Mouse (Mus musculus) gastrocnemius, postnatal 36 days (tissue): Measurements from ENCODE around the gene Ppp6c. TPM values are rescaled to one million over a fixed set of nuclear protein-coding genes. Genes with fewer than 3 reads are reported as not detected.
"Not testable (repeated sequence)": the region's sequence is repeated elsewhere in the genome, so short reads cannot be mapped to it uniquely, and the experiment has no call there.

ENCODE experiments used
- DNase-seq, 2 experiments: peaks; one replicate each; pipeline ENCODE4 v3.0.0; 2022
- intact Hi-C: fragments of 180-260 bp; cut with DNase I; formaldehyde crosslinking; loops from one replicate; pipeline ENCODE4 v1.15.1; 2025
- long read RNA-seq, 2 experiments: library from polyadenylated mRNA; stranded (forward); transcript quantifications; one replicate each; pipeline ENCODE4 v2.0.0; 2021
- total RNA-seq, 2 experiments: library from RNA; stranded (reverse); gene quantifications; 2 replicates each; pipeline ENCODE4 v1.2.3; 2021

The Ppp6c gene
- total RNA-seq = 10 to 100 TPM; 51.8 to 55.5 TPM
- long read RNA-seq, experiment 1, full-length matches to known transcripts = 41 of 45 reads
- long read RNA-seq, experiment 1, partial matches to known transcripts = 1 of 45 reads
- long read RNA-seq, experiment 1, other reads (novel, unspliced or antisense) = 3 of 45 reads
- long read RNA-seq, experiment 2, full-length matches to known transcripts = 49 of 53 reads
- long read RNA-seq, experiment 2, partial matches to known transcripts = 0 of 53 reads
- long read RNA-seq, experiment 2, other reads (novel, unspliced or antisense) = 4 of 53 reads

GRCm38 (mm10) chr2:39226019-39226640, at the start of gene Ppp6c:
TSS of gene Ppp6c (minus strand) at chr2:39226451.
- intact Hi-C loops = no loop called here
- peak; percentile 82 to 85 for DNase-seq

GRCm38 (mm10) chr2:39268357-39268756, 42.1 kb upstream of the Ppp6c start:
- no peak for DNase-seq
- intact Hi-C loops = no loop called here

- intact Hi-C loops, DNase-seq: not testable (repeated sequence)
Observed at GRCm38 (mm10) chr2:39252275-39252674, 26.0 kb upstream of the Ppp6c start.

GRCm38 (mm10) chr2:39246862-39247261, 20.6 kb upstream of the Ppp6c start:
- DNase-seq, intact Hi-C loops: not testable (repeated sequence)

- no peak for DNase-seq
- intact Hi-C loops = no loop called here
Observed at GRCm38 (mm10) chr2:39226731-39227130, 480 bp upstream of the Ppp6c start.

GRCm38 (mm10) chr2:39225331-39226018, 776 bp downstream of the Ppp6c start:
- DNase-seq = peak in 1 of 2 experiments; percentile 10
- intact Hi-C loops = not testable (repeated sequence)

- intact Hi-C loops = no loop called here
- DNase-seq = no peak
Observed at GRCm38 (mm10) chr2:39224621-39225020, 1.6 kb downstream of the Ppp6c start.

GRCm38 (mm10) chr2:39220010-39220409, 6.2 kb downstream of the Ppp6c start:
- no peak for DNase-seq
- intact Hi-C loops = no loop called here

- intact Hi-C loops = no loop called here
- DNase-seq = no peak
Observed at GRCm38 (mm10) chr2:39219034-39219433, 7.2 kb downstream of the Ppp6c start.

GRCm38 (mm10) chr2:39217150-39217549, 9.1 kb downstream of the Ppp6c start:
- intact Hi-C loops = no loop called here

GRCm38 (mm10) chr2:39210738-39211137, 15.5 kb downstream of the Ppp6c start:
- no peak for DNase-seq
- intact Hi-C loops = no loop called here

More at GRCm38 (mm10) chr2:39217150-39217549, 9.1 kb downstream of the Ppp6c start:
- no peak for DNase-seq

- no peak for DNase-seq
- intact Hi-C loops = no loop called here
Observed at GRCm38 (mm10) chr2:39203359-39203758, 22.9 kb downstream of the Ppp6c start.

GRCm38 (mm10) chr2:39194809-39195208, 31.4 kb downstream of the Ppp6c start:
- DNase-seq = no peak
- intact Hi-C loops = loop anchor here (5.0 to 10.0 kb wide), 2 partner anchors 133 to 270 kb away; partner anchors contain the start of gene Nr6a1

- intact Hi-C loops = loop anchor here (5.0 to 10.0 kb wide), 2 partner anchors 128 to 266 kb away; partner anchors contain the start of gene Nr6a1
- DNase-seq = peak; percentile 93 to 96
Observed at GRCm38 (mm10) chr2:39190561-39191056, 35.6 kb downstream of the Ppp6c start, which contains the start of gene Scai. TSS of gene Scai (minus strand) at chr2:39190734.

GRCm38 (mm10) chr2:39189961-39190560, 36.2 kb downstream of the Ppp6c start:
- intact Hi-C loops = loop anchor here (5.0 to 10.0 kb wide), 2 partner anchors 128 to 265 kb away; partner anchors contain the start of gene Nr6a1
- peak in 1 of 2 experiments; percentile 7 for DNase-seq

GRCm38 (mm10) chr2:39185942-39186341, 40.3 kb downstream of the Ppp6c start:
- DNase-seq = no peak
- intact Hi-C loops = no loop called here

GRCm38 (mm10) chr2:39183587-39183986, 42.7 kb downstream of the Ppp6c start:
- intact Hi-C loops = no loop called here
- DNase-seq = no peak

GRCm38 (mm10) chr2:39160996-39161395, 65.3 kb downstream of the Ppp6c start:
- DNase-seq = no peak
- intact Hi-C loops = no loop called here

GRCm38 (mm10) chr2:39157916-39158315, 68.3 kb downstream of the Ppp6c start:
- intact Hi-C loops = no loop called here
- DNase-seq = no peak

- intact Hi-C loops = no loop called here
- DNase-seq = no peak
Observed at GRCm38 (mm10) chr2:39156821-39157220, 69.4 kb downstream of the Ppp6c start.
